Mouse (Mus musculus) left cerebral cortex, postnatal 10 days (tissue): ENCODE data around the gene Sec61a1. TPM values are rescaled to one million over a fixed set of nuclear protein-coding genes. Genes with fewer than 3 reads are reported as not detected.

Experiments used
- DNase-seq, 2 experiments: peaks; one replicate each; pipeline ENCODE4 v3.0.0; 2021 to 2022; ENCODE audit warnings: low spot score in 2 of 2, mixed read lengths in 1 of 2; ENCODE audit errors: extremely low spot score in 1 of 2
- intact Hi-C: fragments of 180-260 bp; cut with DNase I; formaldehyde crosslinking; loops from one replicate; pipeline ENCODE4 v1.15.1; 2025
- total RNA-seq, 2 experiments: library from RNA; stranded (reverse); gene quantifications; 2 replicates each; pipeline ENCODE4 v1.2.3; 2021

The Sec61a1 gene
- total RNA-seq = 100 to 1,000 TPM; 114 to 118 TPM

DNA sequence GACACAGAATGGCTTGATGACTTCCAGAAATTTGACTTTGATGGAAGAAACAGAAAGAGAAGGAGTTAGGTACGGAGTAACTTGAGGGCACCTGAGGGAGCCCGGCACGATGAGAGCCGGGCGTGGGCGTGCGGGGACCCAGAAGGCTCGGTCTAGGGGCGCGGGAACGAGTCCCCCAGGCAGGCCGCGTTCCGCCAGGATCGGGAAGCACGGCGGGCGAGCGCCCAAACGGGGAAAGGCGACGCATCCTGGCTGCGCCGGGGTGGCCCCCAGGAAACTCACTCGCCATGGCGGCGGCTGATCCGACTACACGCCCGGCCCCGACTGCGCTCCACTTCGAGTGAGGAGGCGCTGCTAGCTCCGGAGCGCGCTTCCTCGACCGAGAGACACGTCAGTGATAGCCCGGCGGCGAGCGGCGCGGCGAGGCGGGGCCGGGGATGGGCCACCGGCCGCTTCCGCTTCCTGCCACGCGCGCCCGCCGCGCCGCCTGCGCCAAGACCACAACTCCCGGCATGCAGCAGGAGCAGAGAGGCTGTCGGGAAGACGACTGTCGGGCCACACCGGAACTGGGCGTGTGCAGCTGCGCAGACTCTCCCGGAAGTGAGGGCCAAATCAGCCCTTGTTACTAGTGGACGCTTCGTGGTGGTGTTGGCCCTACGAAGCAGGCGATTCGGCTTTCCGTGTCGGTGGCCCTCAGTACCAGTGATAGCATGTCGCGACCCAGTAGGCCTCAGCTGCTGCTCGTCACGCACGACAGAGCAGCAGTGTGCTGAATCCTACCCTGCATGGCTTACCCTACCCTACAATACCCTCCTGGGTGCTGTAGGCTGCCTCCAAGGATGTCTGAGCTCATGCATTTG is at the start of gene Sec61a1:
Gene Sec61a1 (minus strand): TSS at position 502 of the 860 bp plus-strand sequence.
- DNase-seq = peak; percentile 94 to 98
- intact Hi-C loops = no loop called here

- DNase-seq = no peak
- intact Hi-C loops = no loop called here
Measured at GRCm38 (mm10) chr6:88566676-88567075, 48.0 kb upstream of the Sec61a1 start.

- no peak for DNase-seq
- intact Hi-C loops = no loop called here
Measured at GRCm38 (mm10) chr6:88565033-88565432, 46.3 kb upstream of the Sec61a1 start.

- DNase-seq = no peak
- intact Hi-C loops = no loop called here
Measured at GRCm38 (mm10) chr6:88560156-88560555, 41.5 kb upstream of the Sec61a1 start.

DNA sequence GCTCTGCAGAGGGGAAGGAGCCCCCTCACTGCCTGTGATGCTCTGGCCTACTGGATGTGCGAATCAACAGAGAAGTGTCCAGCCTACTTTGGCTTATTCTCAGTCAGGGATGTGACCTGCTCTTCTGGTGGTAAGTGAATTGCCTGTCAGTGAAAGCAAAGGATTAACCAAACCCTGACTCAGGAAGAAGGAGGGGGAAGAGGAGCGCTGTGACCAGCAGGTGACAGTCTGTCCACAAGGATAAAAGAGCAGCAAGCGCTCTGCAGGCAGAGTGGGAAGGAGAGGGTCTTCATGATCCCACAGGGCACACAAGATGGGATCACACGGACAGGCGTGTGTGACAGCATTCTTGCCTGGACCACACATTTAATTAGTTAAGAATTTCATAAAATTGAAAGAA is 41.0 kb upstream of the Sec61a1 start:
- DNase-seq = no peak
- intact Hi-C loops = loop anchor here (5.0 kb wide), 1 partner anchor 268 kb away; no protein-coding TSS in a partner anchor

DNA sequence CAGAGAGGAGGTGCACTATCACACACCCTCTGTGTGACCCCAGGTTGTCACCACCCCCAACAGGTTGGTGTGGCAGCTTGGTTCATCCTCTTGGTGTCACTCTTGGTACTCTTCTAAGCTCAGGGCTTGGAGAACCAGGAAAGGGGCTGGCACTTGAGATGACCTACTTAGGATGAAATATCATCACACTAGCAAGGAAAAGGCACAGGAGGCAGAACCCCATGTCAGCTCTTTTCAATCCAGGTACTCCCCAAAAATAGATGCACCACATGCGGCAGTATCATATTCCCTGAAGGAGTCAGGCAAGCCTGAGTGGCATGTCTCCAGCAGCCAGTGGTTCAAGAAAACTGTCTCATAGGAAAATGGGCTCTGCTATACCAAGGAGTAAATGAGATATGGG is 39.4 kb upstream of the Sec61a1 start:
- DNase-seq = no peak
- intact Hi-C loops = loop anchor here (5.0 kb wide), 1 partner anchor 269 kb away; no protein-coding TSS in a partner anchor

GRCm38 (mm10) chr6:88557548-88557947 is 38.8 kb upstream of the Sec61a1 start:
- DNase-seq = no peak
- intact Hi-C loops = loop anchor here (5.0 kb wide), 1 partner anchor 270 kb away; no protein-coding TSS in a partner anchor

- no peak for DNase-seq
- intact Hi-C loops = no loop called here
Measured at GRCm38 (mm10) chr6:88549916-88550315, 31.2 kb upstream of the Sec61a1 start.

- intact Hi-C loops = no loop called here
- DNase-seq = peak; percentile 55 to 56
Measured at GRCm38 (mm10) chr6:88549137-88549814, 30.6 kb upstream of the Sec61a1 start.

DNA sequence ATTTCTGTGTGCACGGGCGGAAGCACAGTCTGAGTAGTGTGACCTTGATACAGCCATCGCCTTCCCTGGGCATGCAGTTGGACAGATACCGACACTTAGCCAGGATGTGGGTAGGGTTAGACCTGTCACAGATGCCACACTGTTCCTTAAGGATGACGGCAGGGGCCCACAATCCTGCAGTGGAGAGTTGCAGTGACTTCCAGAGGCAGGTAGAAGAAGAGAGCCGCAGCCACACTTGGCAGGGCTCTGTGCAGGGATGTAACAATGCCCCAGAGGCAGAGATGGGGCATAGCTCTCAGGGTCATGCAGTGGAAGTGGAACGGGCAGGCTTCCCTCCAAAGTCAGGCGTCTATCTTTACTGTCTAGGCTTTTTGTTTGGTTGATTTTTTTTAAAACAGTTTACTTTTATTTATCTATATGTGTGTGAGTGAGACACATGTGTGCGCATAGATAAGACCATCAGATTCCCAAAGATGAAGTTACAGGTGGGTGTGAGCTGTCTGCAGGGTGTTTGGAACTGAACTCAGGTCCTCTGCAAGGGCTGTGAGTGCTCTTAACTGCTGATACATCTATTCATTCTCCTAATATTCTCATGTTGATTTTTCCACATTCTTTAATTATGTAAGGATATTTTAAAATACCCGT is 29.8 kb upstream of the Sec61a1 start:
- intact Hi-C loops = no loop called here
- DNase-seq = no peak

- intact Hi-C loops = no loop called here
- DNase-seq = no peak
Measured at GRCm38 (mm10) chr6:88545397-88545790, 26.7 kb upstream of the Sec61a1 start.

- intact Hi-C loops = no loop called here
- DNase-seq = no peak
Measured at GRCm38 (mm10) chr6:88544644-88545396, 26.1 kb upstream of the Sec61a1 start.

DNA sequence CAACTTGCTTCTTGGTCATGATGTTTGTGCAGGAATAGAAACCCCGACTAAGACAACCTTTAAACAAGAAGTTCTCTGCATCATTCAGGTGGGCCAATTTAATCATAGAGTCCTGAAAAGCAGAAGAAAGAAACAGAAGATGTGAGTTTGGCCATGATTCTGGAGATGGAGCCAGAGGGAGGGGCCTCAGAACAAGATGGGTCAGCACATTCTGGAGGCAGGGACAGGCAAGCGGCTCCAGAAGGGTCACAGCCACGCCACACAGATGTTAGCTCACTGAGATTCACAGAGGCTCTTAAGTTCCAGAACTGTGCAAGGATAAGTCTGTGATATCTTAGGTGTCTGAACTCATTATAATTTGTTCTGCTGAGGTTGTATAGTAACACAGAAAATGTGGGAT is 25.5 kb upstream of the Sec61a1 start:
- DNase-seq = no peak
- intact Hi-C loops = no loop called here

- intact Hi-C loops = no loop called here
- no peak for DNase-seq
Measured at GRCm38 (mm10) chr6:88540093-88540755, 21.5 kb upstream of the Sec61a1 start.

DNA sequence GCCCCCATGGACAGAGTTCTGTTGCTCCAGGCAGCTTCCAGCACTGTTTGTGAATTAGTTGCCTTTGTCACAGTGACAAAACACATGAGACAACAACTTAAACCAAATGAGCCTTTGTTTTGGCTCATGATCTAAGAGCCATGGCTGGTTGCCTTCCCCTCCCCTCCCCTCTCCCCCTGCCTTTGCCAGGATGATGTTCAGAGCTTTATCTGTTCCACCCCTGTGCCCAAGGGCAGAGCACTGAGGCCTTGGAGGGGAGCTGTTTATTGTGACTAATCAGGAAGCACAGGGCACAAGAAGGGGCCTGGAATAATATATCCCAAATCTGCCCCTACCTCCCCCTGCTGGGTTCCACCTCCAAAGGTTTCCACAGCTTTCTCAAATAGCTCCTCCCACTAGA is 11.6 kb upstream of the Sec61a1 start:
- DNase-seq = no peak
- intact Hi-C loops = no loop called here

DNA sequence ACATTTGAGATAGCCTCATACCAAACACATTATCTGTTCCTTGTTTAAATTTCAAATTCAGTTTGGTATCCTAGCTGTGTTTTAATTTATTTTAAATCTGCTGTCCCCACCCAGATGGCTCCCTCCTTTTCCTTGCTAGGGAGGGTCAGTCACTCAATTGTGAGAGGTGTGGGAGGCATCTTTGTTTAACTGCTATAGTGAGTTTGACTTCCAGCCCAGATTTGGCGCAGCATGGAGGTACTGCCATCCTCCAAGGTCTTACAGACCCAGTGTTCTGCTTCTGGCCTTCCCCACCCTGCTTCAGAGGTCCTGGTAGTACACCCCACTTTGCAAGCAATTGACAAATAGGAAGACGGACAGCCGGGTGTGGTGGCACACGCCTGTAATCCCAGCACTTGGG is 5.4 kb upstream of the Sec61a1 start:
- no peak for DNase-seq
- intact Hi-C loops = no loop called here

DNA sequence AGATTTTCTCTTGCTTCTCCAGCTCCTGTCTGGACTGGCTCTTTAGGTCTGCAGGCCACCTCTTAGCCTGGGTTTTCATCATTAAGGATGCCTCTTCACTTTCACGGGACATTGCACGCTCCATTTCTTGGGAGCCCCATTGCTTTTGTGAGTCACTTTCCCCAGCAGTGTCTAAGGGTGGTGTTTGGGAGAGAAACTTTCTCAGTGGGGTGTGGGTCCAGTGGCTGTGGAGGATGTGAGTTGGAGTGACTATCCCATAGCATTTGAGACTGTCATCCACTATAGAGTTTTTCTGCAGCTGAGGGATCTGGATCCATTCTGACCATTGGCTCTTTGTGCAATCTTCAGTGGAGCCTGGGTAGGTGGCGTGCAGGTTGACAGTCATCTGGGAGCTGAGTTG is 4.7 kb upstream of the Sec61a1 start:
- intact Hi-C loops = no loop called here

GRCm38 (mm10) chr6:88523043-88523442 is 4.3 kb upstream of the Sec61a1 start:
- intact Hi-C loops = no loop called here
- no peak for DNase-seq

More for the DNA sequence above, 4.7 kb upstream of the Sec61a1 start:
- no peak for DNase-seq
